Mouse (Mus musculus) kidney, adult 2 months (tissue): Measurements from ENCODE around the gene Gfap. TPM values are rescaled to one million over a fixed set of nuclear protein-coding genes. Genes with fewer than 3 reads are reported as not detected.

Source experiments
- DNase-seq: peaks from one replicate; pipeline ENCODE4 v3.0.0; 2021
- H3K27ac ChIP-seq: fragments of 200-500 bp; 2 replicates; pipeline ENCODE4 v1.5.1; 2012; ENCODE audit warnings: low read depth, low read length, control low read depth, inconsistent platforms; ENCODE audit not compliant: insufficient read depth
- H3K27me3 ChIP-seq: fragments of 200-500 bp; replicated peaks from 2 replicates; pipeline ENCODE4 v1.6.1; 2012; ENCODE audit warnings: mild to moderate bottlenecking, moderate library complexity, low read length, inconsistent platforms; ENCODE audit not compliant: control insufficient read depth, insufficient read depth
- H3K36me3 ChIP-seq: fragments of 200-500 bp; 2 replicates; pipeline ENCODE4 v1.6.1; 2012; ENCODE audit warnings: mild to moderate bottlenecking, moderate library complexity, low read length, inconsistent platforms; ENCODE audit not compliant: control insufficient read depth, insufficient read depth
- H3K4me1 ChIP-seq: fragments of 200-500 bp; 2 replicates; pipeline ENCODE4 v1.6.1; 2011; ENCODE audit warnings: low read length; ENCODE audit not compliant: control insufficient read depth, insufficient read depth
- H3K4me3 ChIP-seq: fragments of 200-500 bp; 2 replicates; pipeline ENCODE4 v1.5.1; 2011; ENCODE audit warnings: mild to moderate bottlenecking, low read depth, low read length, control low read depth; ENCODE audit not compliant: insufficient read depth
- CTCF ChIP-seq: fragments of 200-500 bp; conservative IDR thresholded peaks from 2 replicates; pipeline ENCODE4 v1.5.1; 2011; ENCODE audit warnings: low read depth, mild to moderate bottlenecking, control low read depth, low read length, moderate library complexity, mixed read lengths; ENCODE audit not compliant: insufficient read depth, insufficient read length
- POLR2A ChIP-seq: fragments of 200-500 bp; IDR thresholded peaks from one replicate; pipeline ENCODE4 v1.6.1; 2011; ENCODE audit warnings: low read depth, low read length, control low read depth
- WGBS: fragments of 180-500 bp; shearing (Covaris S2); methylation state at CpG from one replicate; pipeline ENCODE4 v1.1.7; 2018; 5-methylcytosine and 5-hydroxymethylcytosine counted together
- polyA plus RNA-seq: library from polyadenylated mRNA; depleted of rRNA; stranded (reverse); fragments of >200 nt; gene quantifications from 2 replicates; pipeline ENCODE4 v1.2.3, GENCODE M21; 2012

Gfap gene
- polyA plus RNA-seq, 1 experiment: 0.16 TPM

GRCm38 (mm10) chr11:102881314-102882198 lies 19.2 kb downstream of the Gfap start:
- peak; percentile 8 for DNase-seq
- Histone ChIP-seq H3K4me1 (peaks cover 3% of the 10 kb centered on the region; the same call in 1 of the 2 replicates), H3K27ac (no peak overlapping the region; the same call in 1 of the 2 replicates), H3K27me3 (no peaks in the 10 kb centered on the region), H3K4me3 (peak overlapping the region; percentile 74), H3K36me3 (no peaks in the 10 kb centered on the region)
- WGBS: 16% methylated on average over 13 of the region's 13 CpGs
- TF ChIP-seq POLR2A: no peak
- no peak for TF ChIP-seq CTCF

DNA sequence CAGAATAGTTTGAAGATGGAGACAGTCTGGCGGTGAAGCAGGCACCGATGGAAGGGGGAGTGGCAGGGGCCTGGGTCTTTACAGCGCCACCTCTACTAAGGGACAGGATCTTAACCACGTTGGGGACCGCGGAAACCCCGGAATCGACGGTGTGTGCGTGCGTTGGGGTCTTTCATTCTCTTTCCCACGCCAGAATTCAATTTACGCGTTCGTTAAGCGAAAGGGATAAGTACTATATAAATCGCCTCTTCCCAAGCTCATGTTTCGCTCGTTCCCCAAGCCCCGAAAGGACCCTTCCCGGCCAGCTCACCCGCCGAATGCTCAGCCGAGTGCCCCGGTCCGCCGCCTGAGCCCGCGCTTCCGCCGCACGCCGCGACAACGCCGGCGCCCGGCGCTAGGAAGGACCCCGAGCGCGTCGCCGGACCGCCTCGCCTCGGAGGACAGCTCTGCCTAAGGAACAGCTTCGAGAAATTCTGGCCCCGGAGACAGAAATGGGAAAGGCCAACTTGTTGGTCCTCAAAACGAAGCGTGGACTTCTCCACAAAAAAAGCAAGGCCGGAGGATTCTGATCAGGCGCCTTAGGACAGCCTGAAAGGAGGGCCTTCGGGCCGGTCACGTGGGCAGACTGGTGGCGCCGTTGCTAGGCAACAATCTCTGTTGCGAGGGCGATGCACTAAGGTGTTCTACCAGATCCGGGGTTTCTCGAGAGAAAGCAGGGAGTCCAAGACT lies 20.0 kb downstream of the Gfap start, which contains the start of the genes Eftud2 and Ccdc103:
TSS of gene Eftud2 (minus strand) at position 401 of the 729 bp plus-strand sequence.
TSS of gene Ccdc103 (plus strand) at position 620 of the 729 bp plus-strand sequence.
- H3K27ac ChIP-seq: peak within 1 kb of the TSS; percentile 97
- TF ChIP-seq POLR2A (no peak), CTCF (no peak)
- H3K27me3 ChIP-seq: no peaks in the 10 kb centered on the region
- no peaks in the 10 kb centered on the region for H3K36me3 ChIP-seq
- peak; percentile 96 for DNase-seq
- H3K4me3 ChIP-seq: peak within 1 kb of the TSS; percentile 74
- under 1% methylated on average over 62 of the region's 62 CpGs for WGBS
- peaks cover 3% of the 10 kb centered on the region; the same call in 1 of the 2 replicates for H3K4me1 ChIP-seq

GRCm38 (mm10) chr11:102879558-102879957 lies 21.2 kb downstream of the Gfap start:
- Histone ChIP-seq H3K4me3 (no peak overlapping the region), H3K27ac (no peak overlapping the region), H3K36me3 (no peaks in the 10 kb centered on the region), H3K4me1 (peaks cover 3% of the 10 kb centered on the region; the same call in 1 of the 2 replicates), H3K27me3 (no peaks in the 10 kb centered on the region)
- 46% methylated on average over 2 of the region's 2 CpGs for WGBS
- TF ChIP-seq POLR2A: no peak
- TF ChIP-seq CTCF: no peak
- DNase-seq: no peak

DNA sequence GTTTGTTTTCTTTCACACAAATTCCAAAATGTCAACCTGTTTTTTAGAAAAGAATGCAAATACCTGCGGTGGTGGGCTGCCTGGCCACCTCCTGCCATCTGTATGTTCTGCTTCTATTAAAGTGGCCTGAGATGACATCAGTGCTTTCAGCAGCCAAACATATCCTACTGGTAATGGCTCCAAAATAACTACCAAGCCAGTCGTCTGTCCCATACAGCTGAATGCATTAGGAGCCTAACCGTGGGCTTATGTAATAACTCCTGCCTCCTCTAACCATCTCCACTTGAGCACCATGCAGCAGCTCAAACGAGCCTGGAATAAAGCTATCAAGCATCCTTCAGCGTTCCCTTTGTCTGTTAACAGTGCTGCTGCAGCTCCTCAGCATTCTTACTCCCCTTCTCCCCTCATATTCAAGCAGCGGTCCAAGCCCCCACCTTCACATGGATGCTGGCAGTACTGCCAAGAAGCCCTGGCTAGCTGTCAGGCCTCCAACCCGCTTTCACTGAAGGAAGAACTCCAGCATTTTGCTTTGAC lies 25.8 kb downstream of the Gfap start:
- peaks cover under 1% of the 10 kb centered on the region; the same call in 1 of the 2 replicates for H3K36me3 ChIP-seq
- DNase-seq: no peak
- H3K27ac ChIP-seq: no peak overlapping the region
- no peaks in the 10 kb centered on the region for H3K4me1 ChIP-seq
- WGBS: 87% methylated on average over 7 of the region's 7 CpGs
- H3K4me3 ChIP-seq: no peak overlapping the region
- TF ChIP-seq CTCF (no peak), POLR2A (no peak)
- H3K27me3 ChIP-seq: no peaks in the 10 kb centered on the region

- Histone ChIP-seq H3K27ac (no peak overlapping the region), H3K4me1 (no peaks in the 10 kb centered on the region), H3K4me3 (no peak overlapping the region), H3K36me3 (peaks cover 2% of the 10 kb centered on the region), H3K27me3 (no peaks in the 10 kb centered on the region)
- DNase-seq: peak; percentile 74
- no peak for TF ChIP-seq POLR2A
- TF ChIP-seq CTCF: peak; percentile 53
- WGBS: 22% methylated on average over 4 of the region's 4 CpGs
These were observed 36.4 kb downstream of the Gfap start for GRCm38 (mm10) chr11:102864272-102864671.

GRCm38 (mm10) chr11:102859933-102860332 lies 40.8 kb downstream of the Gfap start:
- TF ChIP-seq CTCF (no peak), POLR2A (no peak)
- H3K4me3 ChIP-seq: no peak overlapping the region
- peaks cover 2% of the 10 kb centered on the region for H3K36me3 ChIP-seq
- 92% methylated on average over 8 of the region's 8 CpGs for WGBS
- DNase-seq: no peak
- H3K27ac ChIP-seq: no peak overlapping the region
- H3K4me1 ChIP-seq: no peaks in the 10 kb centered on the region
- H3K27me3 ChIP-seq: no peaks in the 10 kb centered on the region

GRCm38 (mm10) chr11:102858951-102859350 lies 41.8 kb downstream of the Gfap start:
- DNase-seq: no peak
- Histone ChIP-seq H3K27me3 (no peaks in the 10 kb centered on the region), H3K4me3 (no peak overlapping the region), H3K27ac (no peak overlapping the region), H3K36me3 (peaks cover 5% of the 10 kb centered on the region), H3K4me1 (no peaks in the 10 kb centered on the region)
- TF ChIP-seq CTCF (no peak), POLR2A (no peak)
- 68% methylated on average over 11 of the region's 11 CpGs for WGBS
